Mouse (Mus musculus) embryonic facial prominence, embryonic 14.5 days (tissue): ENCODE measurements around the gene Gm42791. TPM values are rescaled to one million over a fixed set of nuclear protein-coding genes. Genes with fewer than 3 reads are reported as not detected.
A peak's percentile ranks its signal among the peaks of the same experiment; 100 is the strongest.

Experiments
- ATAC-seq: fragments of 200-750 bp; cut with Nextera tagmentation; 2 replicates; pipeline ENCODE4 v1.8.0; 2017; ENCODE audit warnings: low read depth, moderate number of reproducible peaks, moderate TSS enrichment
- DNase-seq: peaks from one replicate; pipeline ENCODE4 v3.0.0-alpha.2; 2015; ENCODE audit warnings: low spot score
- H3K27ac ChIP-seq: fragments of 300-500 bp; sonication (generic); replicated peaks from 2 replicates; pipeline ENCODE4 v1.5.1; 2014; ENCODE audit warnings: low read depth, mild to moderate bottlenecking, low read length, moderate library complexity
- H3K27me3 ChIP-seq: fragments of 300-500 bp; sonication (generic); replicated peaks from 2 replicates; pipeline ENCODE4 v1.6.1; 2014; ENCODE audit warnings: low read length; ENCODE audit not compliant: control insufficient read depth, insufficient read depth
- H3K36me3 ChIP-seq: fragments of 300-500 bp; sonication (generic); 2 replicates; pipeline ENCODE4 v1.6.1; 2014; ENCODE audit warnings: low read length, mixed read lengths; ENCODE audit not compliant: control insufficient read depth, insufficient read depth
- H3K4me1 ChIP-seq: fragments of 300-500 bp; sonication (generic); 2 replicates; pipeline ENCODE4 v1.6.1; 2014; ENCODE audit warnings: antibody characterized with exemption, low read length; ENCODE audit not compliant: control insufficient read depth, insufficient read depth
- H3K4me2 ChIP-seq: fragments of 300-500 bp; sonication (generic); 2 replicates; pipeline ENCODE4 v1.6.1; 2014; ENCODE audit warnings: low read depth, mild to moderate bottlenecking, low read length, moderate library complexity, mixed read lengths
- H3K4me3 ChIP-seq: fragments of 300-500 bp; sonication (generic); 2 replicates; pipeline ENCODE4 v1.5.1; 2014; ENCODE audit warnings: low read depth, mild to moderate bottlenecking, low read length
- H3K9ac ChIP-seq: fragments of 300-500 bp; sonication (generic); 2 replicates; pipeline ENCODE4 v1.6.1; 2014; ENCODE audit warnings: low read depth, mild to moderate bottlenecking, low read length, moderate library complexity, mixed read lengths
- H3K9me3 ChIP-seq: fragments of 300-500 bp; sonication (generic); 2 replicates; pipeline ENCODE4 v1.6.1; 2016; ENCODE audit warnings: low read length; ENCODE audit not compliant: control insufficient read depth
- WGBS: fragments of 180-500 bp; shearing (Covaris S2); extraction: QIAGEN DNeasy Blood & Tissue Kit; methylation state at CpG from one replicate; pipeline ENCODE4 v1.1.7; 2014; 5-methylcytosine and 5-hydroxymethylcytosine counted together
- polyA plus RNA-seq: library from polyadenylated mRNA; unstranded; fragments of >200 nt; fragmentation: Nextera tagmentation; extraction: Ambion mirVana; gene quantifications from 2 replicates; pipeline ENCODE4 v1.2.1, GENCODE M21; 2014

The Gm42791 gene
- polyA plus RNA-seq, 1 experiment from 2014 or later: 2.2 TPM

- WGBS: 23% methylated on average over 2 of the region's 2 CpGs
- Histone ChIP-seq H3K9ac (no peak overlapping the region), H3K36me3 (no peaks in the 10 kb centered on the region), H3K4me2 (no peak overlapping the region), H3K9me3 (no peaks in the 10 kb centered on the region), H3K27ac (0 out of 2 replicates have a peak overlapping the region, but pooled peaks have one; percentile 87), H3K4me3 (no peak overlapping the region), H3K4me1 (peaks cover 13% of the 10 kb centered on the region; the same call in 1 of the 2 replicates), H3K27me3 (no peaks in the 10 kb centered on the region)
- ATAC-seq: no peak
- DNase-seq: no peak
Observed at GRCm38 (mm10) chr5:149030103-149030502, 35.2 kb upstream of the Gm42791 start.

GRCm38 (mm10) chr5:149028394-149028793, 33.4 kb upstream of the Gm42791 start:
- Histone ChIP-seq H3K27ac (no peak overlapping the region), H3K4me1 (peaks cover 13% of the 10 kb centered on the region; the same call in 1 of the 2 replicates), H3K36me3 (no peaks in the 10 kb centered on the region), H3K9me3 (no peaks in the 10 kb centered on the region), H3K4me3 (no peak overlapping the region), H3K4me2 (no peak overlapping the region), H3K27me3 (no peaks in the 10 kb centered on the region), H3K9ac (no peak overlapping the region)
- 68% methylated on average over 5 of the region's 5 CpGs for WGBS
- ATAC-seq (no peak), DNase-seq (no peak)

- H3K27me3 ChIP-seq: no peaks in the 10 kb centered on the region
- H3K9ac ChIP-seq: no peak overlapping the region
- 79% methylated on average over 8 of the region's 8 CpGs for WGBS
- H3K27ac ChIP-seq: no peak overlapping the region
- no peak for ATAC-seq
- DNase-seq: no peak
- H3K36me3 ChIP-seq: no peaks in the 10 kb centered on the region
- no peak overlapping the region for H3K4me3 ChIP-seq
- no peak overlapping the region for H3K4me2 ChIP-seq
- no peaks in the 10 kb centered on the region for H3K9me3 ChIP-seq
- H3K4me1 ChIP-seq: peaks cover 13% of the 10 kb centered on the region; the same call in 1 of the 2 replicates
Observed at GRCm38 (mm10) chr5:149027389-149027788, 32.4 kb upstream of the Gm42791 start.

GRCm38 (mm10) chr5:149021120-149021519, 26.2 kb upstream of the Gm42791 start:
- Histone ChIP-seq H3K27ac (no peak overlapping the region), H3K4me1 (peaks cover 7% of the 10 kb centered on the region), H3K4me3 (no peak overlapping the region), H3K27me3 (no peaks in the 10 kb centered on the region), H3K36me3 (no peaks in the 10 kb centered on the region), H3K9ac (no peak overlapping the region), H3K4me2 (0 out of 2 replicates have a peak overlapping the region, but pooled peaks have one; percentile 31), H3K9me3 (no peaks in the 10 kb centered on the region)
- no peak for ATAC-seq
- WGBS: 58% methylated on average over 7 of the region's 7 CpGs
- no peak for DNase-seq

DNA sequence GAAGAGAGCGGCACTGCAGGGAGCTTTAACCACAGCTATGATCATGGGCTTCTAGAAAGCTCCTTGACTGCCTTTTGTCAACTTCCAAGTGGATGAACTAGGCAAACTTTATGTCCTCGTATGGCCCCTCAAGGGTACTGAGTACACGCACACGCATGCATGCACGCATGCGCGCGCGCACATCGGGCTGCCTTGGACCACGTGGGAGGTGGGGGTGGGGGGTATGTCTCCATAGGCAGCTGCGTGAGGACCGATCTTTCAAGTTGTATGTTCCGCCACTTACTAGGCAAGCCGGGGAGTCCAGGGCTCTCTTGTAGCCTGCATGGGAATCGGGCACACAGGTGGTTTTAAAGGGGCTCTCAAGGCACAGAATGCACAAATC, 25.7 kb upstream of the Gm42791 start:
- no peak overlapping the region for H3K27ac ChIP-seq
- no peaks in the 10 kb centered on the region for H3K27me3 ChIP-seq
- H3K9me3 ChIP-seq: no peaks in the 10 kb centered on the region
- WGBS: 62% methylated on average over 16 of the region's 16 CpGs
- no peak overlapping the region for H3K4me3 ChIP-seq
- no peaks in the 10 kb centered on the region for H3K36me3 ChIP-seq
- H3K4me2 ChIP-seq: peak overlapping the region; percentile 31
- no peak for DNase-seq
- peaks cover 9% of the 10 kb centered on the region for H3K4me1 ChIP-seq
- ATAC-seq: no peak
- no peak overlapping the region; the same call in 1 of the 2 replicates for H3K9ac ChIP-seq

GRCm38 (mm10) chr5:149020059-149020680, 25.2 kb upstream of the Gm42791 start:
- peak overlapping the region; percentile 31 for H3K4me2 ChIP-seq
- 37% methylated on average over 18 of the region's 18 CpGs for WGBS

DNA sequence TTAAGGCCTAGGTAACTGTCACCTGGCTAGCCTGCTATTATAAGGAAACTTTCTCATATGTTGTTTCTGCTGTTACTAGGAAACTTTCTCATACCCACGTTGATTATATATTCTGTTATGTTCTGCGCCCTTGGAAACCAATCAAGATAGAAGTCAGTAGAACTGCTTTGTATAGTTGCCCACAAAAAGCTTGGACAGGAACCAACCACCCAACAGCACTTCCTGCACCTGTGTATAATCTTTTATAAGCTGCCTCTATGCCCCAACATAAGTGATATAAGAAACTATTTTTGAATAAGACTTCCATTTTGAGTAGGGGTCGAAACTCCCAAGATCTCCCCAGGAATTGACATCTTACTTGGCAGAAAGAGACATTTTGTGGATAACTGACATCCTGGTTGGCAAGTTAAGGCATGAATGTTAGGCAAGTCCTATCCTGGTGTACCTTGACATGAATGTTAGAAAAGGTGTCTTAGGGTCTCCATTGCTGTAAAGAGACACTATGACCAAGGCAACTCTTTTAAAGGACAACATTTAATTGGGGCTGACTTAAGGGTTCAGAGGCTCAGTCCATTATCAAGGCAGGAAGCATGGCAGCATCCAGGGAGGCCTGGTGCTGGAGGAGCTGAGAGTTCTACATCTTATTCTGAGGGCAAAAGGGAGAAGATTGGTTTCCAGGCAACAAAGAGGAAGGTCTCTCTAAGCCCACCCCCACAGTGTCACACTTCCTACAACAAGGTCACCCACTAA, 22.9 kb upstream of the Gm42791 start:
- Histone ChIP-seq H3K27me3 (no peaks in the 10 kb centered on the region), H3K9me3 (no peaks in the 10 kb centered on the region), H3K4me2 (no peak overlapping the region), H3K4me1 (peaks cover 16% of the 10 kb centered on the region), H3K27ac (no peak overlapping the region), H3K9ac (no peak overlapping the region), H3K36me3 (no peaks in the 10 kb centered on the region), H3K4me3 (no peak overlapping the region)
- DNase-seq (no peak), ATAC-seq (no peak)
- 85% methylated on average over 3 of the region's 3 CpGs for WGBS

More at GRCm38 (mm10) chr5:149020059-149020680, 25.2 kb upstream of the Gm42791 start:
- Histone ChIP-seq H3K27ac (no peak overlapping the region), H3K9ac (no peak overlapping the region; the same call in 1 of the 2 replicates), H3K36me3 (no peaks in the 10 kb centered on the region), H3K4me1 (peaks cover 9% of the 10 kb centered on the region), H3K4me3 (no peak overlapping the region), H3K27me3 (no peaks in the 10 kb centered on the region), H3K9me3 (no peaks in the 10 kb centered on the region)
- DNase-seq: no peak
- no peak for ATAC-seq

GRCm38 (mm10) chr5:149017181-149017580, 22.2 kb upstream of the Gm42791 start:
- DNase-seq: no peak
- no peak for ATAC-seq
- no peaks in the 10 kb centered on the region for H3K27me3 ChIP-seq
- 90% methylated on average over 3 of the region's 3 CpGs for WGBS
- no peaks in the 10 kb centered on the region for H3K9me3 ChIP-seq
- no peak overlapping the region for H3K4me3 ChIP-seq
- no peak overlapping the region for H3K4me2 ChIP-seq
- no peak overlapping the region for H3K27ac ChIP-seq
- no peaks in the 10 kb centered on the region for H3K36me3 ChIP-seq
- peaks cover 16% of the 10 kb centered on the region for H3K4me1 ChIP-seq
- no peak overlapping the region for H3K9ac ChIP-seq
